Mouse (Mus musculus) left cerebral cortex, postnatal 36 days (tissue): Measurements from ENCODE around the gene Ubr4. TPM values are rescaled to one million over a fixed set of nuclear protein-coding genes. Genes with fewer than 3 reads are reported as not detected.
"Not testable (repeated sequence)": the region's sequence is repeated elsewhere in the genome, so short reads cannot be mapped to it uniquely, and the experiment has no call there.

ENCODE experiments used
- DNase-seq, 2 experiments: peaks; one replicate each; pipeline ENCODE4 v3.0.0; 2021 to 2022; ENCODE audit warnings: low spot score in 2 of 2, mixed read lengths in 1 of 2
- intact Hi-C: fragments of 180-260 bp; cut with DNase I; formaldehyde crosslinking; loops from one replicate; pipeline ENCODE4 v1.15.1; 2025
- total RNA-seq, 2 experiments: library from RNA; stranded (reverse); gene quantifications; 2 replicates each; pipeline ENCODE4 v1.2.3; 2021

The Ubr4 gene
- total RNA-seq, 2 experiments from 2014 or later, result 155 to 199 TPM

- intact Hi-C loops, result no loop called here
- DNase-seq, result no peak
These were observed 6.9 kb upstream of the Ubr4 start for GRCm38 (mm10) chr4:139345416-139346019.

GRCm38 (mm10) chr4:139352832-139353231, 423 bp downstream of the Ubr4 start:
- intact Hi-C loops, result loop anchor here (1.0 to 2.0 kb wide), 2 partner anchors 27 to 42 kb away; partner anchors contain the start of genes Akr7a5 and Pqlc2
- DNase-seq, result no peak

- intact Hi-C loops, result no loop called here
These were observed 4.8 kb downstream of the Ubr4 start for GRCm38 (mm10) chr4:139357211-139357610.

GRCm38 (mm10) chr4:139360761-139361548, 8.5 kb downstream of the Ubr4 start:
- DNase-seq, result no peak
- intact Hi-C loops, result no loop called here

More at GRCm38 (mm10) chr4:139357211-139357610, 4.8 kb downstream of the Ubr4 start:
- DNase-seq, result no peak

GRCm38 (mm10) chr4:139367336-139367735, 14.9 kb downstream of the Ubr4 start:
- DNase-seq, result no peak
- intact Hi-C loops, result no loop called here

- DNase-seq, result no peak
- intact Hi-C loops, result no loop called here
These were observed 15.6 kb downstream of the Ubr4 start for GRCm38 (mm10) chr4:139368038-139368437.

- intact Hi-C loops, result no loop called here
These were observed 20.7 kb downstream of the Ubr4 start for GRCm38 (mm10) chr4:139373130-139373529.

GRCm38 (mm10) chr4:139373531-139373930, 21.1 kb downstream of the Ubr4 start:
- intact Hi-C loops, result no loop called here
- no peak for DNase-seq

More at GRCm38 (mm10) chr4:139373130-139373529, 20.7 kb downstream of the Ubr4 start:
- no peak for DNase-seq

GRCm38 (mm10) chr4:139379719-139380118, 27.3 kb downstream of the Ubr4 start:
- intact Hi-C loops, result loop anchor here (1.0 kb wide), 1 partner anchor 27 kb away; the partner anchor contains the start of genes Emc1, Mrto4 and Ubr4
- no peak for DNase-seq

- intact Hi-C loops, result loop anchor here (1.0 kb wide), 1 partner anchor 28 kb away; the partner anchor contains the start of genes Emc1, Mrto4 and Ubr4
- DNase-seq, result peak; percentile 100
These were observed 27.9 kb downstream of the Ubr4 start for GRCm38 (mm10) chr4:139380207-139380748.

- intact Hi-C loops, result loop anchor here (1.0 kb wide), 1 partner anchor 29 kb away; the partner anchor contains the start of genes Emc1, Mrto4 and Ubr4
- no peak for DNase-seq
These were observed 28.5 kb downstream of the Ubr4 start for GRCm38 (mm10) chr4:139380775-139381451.

GRCm38 (mm10) chr4:139381452-139381845, 29.0 kb downstream of the Ubr4 start:
- DNase-seq, result no peak
- intact Hi-C loops, result no loop called here

GRCm38 (mm10) chr4:139382231-139382630, 29.8 kb downstream of the Ubr4 start:
- intact Hi-C loops, result no loop called here
- DNase-seq, result no peak

GRCm38 (mm10) chr4:139385841-139386240, 33.4 kb downstream of the Ubr4 start:
- DNase-seq, intact Hi-C loops: not testable (repeated sequence)

GRCm38 (mm10) chr4:139386869-139387319, 34.5 kb downstream of the Ubr4 start:
- DNase-seq, result no peak
- intact Hi-C loops, result no loop called here

- DNase-seq, result no peak
- intact Hi-C loops, result no loop called here
These were observed 37.1 kb downstream of the Ubr4 start for GRCm38 (mm10) chr4:139389557-139389956.

GRCm38 (mm10) chr4:139395431-139395830, 43.0 kb downstream of the Ubr4 start:
- no peak for DNase-seq
- intact Hi-C loops, result no loop called here

GRCm38 (mm10) chr4:139400487-139400886, 48.1 kb downstream of the Ubr4 start:
- intact Hi-C loops, result no loop called here

GRCm38 (mm10) chr4:139403214-139403613, 50.8 kb downstream of the Ubr4 start:
- DNase-seq, result no peak
- intact Hi-C loops, result no loop called here

More at GRCm38 (mm10) chr4:139400487-139400886, 48.1 kb downstream of the Ubr4 start:
- no peak for DNase-seq

GRCm38 (mm10) chr4:139411351-139411750, 58.9 kb downstream of the Ubr4 start:
- no peak for DNase-seq
- intact Hi-C loops, result no loop called here
